Mouse (Mus musculus): ENCODE results near the gene Klf3.

- TF ChIP-seq CTCF (conservative IDR thresholded peaks at IDR 0.05; ENCODE audit: insufficient read depth, insufficient read length, low read depth, low read length) (no peak), POLR2A (IDR thresholded peaks at IDR 0.05; ENCODE audit: low read depth, low read length) (no peak)
These were observed 74.2 kb downstream of the Klf3 start for GRCm38 (mm10) chr5:64877235-64878026.
